Mouse (Mus musculus) cerebellum, adult 11 months (tissue): ENCODE data around the gene Tmem169.

Source experiments
- DNase-seq: peaks from one replicate; pipeline ENCODE4 v3.0.0; 2022

The Tmem169 gene

GRCm38 (mm10) chr1:72336780-72337179 is 52.6 kb downstream of the Tmem169 start:
- DNase-seq: no peak

- no peak for DNase-seq
Observed at GRCm38 (mm10) chr1:72338341-72338740, 54.2 kb downstream of the Tmem169 start.

- no peak for DNase-seq
Observed at GRCm38 (mm10) chr1:72347873-72348272, 63.7 kb downstream of the Tmem169 start.
